Mouse (Mus musculus): ENCODE measurements around the gene Gstm1. TPM values are rescaled to one million over a fixed set of nuclear protein-coding genes. Genes with fewer than 3 reads are reported as not detected.

The Gstm1 gene
- polyA plus RNA-seq, 1 experiment = 9,762 TPM

GRCm38 (mm10) chr3:107966631-107967030, 51.1 kb downstream of the Gstm1 start:
- DNase-seq (ENCODE audit: low spot score) = no peak

DNA sequence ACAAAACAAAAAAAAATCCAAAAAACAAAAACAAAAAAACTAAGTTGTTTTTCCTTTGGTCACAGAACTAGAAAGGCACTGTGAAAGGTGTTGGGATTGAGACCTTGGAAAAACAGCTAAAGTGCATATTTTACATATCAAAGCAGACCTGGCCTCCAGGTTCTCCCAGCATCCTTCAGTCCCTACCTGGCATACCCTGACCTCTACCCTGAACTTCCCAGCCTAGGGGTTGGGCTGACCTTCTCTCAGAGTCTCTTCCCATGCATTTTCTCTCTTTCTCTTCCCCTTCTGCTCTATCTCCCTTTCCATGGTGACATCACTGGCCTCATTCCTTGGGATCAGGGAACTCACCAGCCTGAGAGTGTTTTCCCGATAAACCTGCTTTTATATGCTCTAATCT, 52.2 kb downstream of the Gstm1 start:
- DNase-seq (ENCODE audit: low spot score) = no peak

DNA sequence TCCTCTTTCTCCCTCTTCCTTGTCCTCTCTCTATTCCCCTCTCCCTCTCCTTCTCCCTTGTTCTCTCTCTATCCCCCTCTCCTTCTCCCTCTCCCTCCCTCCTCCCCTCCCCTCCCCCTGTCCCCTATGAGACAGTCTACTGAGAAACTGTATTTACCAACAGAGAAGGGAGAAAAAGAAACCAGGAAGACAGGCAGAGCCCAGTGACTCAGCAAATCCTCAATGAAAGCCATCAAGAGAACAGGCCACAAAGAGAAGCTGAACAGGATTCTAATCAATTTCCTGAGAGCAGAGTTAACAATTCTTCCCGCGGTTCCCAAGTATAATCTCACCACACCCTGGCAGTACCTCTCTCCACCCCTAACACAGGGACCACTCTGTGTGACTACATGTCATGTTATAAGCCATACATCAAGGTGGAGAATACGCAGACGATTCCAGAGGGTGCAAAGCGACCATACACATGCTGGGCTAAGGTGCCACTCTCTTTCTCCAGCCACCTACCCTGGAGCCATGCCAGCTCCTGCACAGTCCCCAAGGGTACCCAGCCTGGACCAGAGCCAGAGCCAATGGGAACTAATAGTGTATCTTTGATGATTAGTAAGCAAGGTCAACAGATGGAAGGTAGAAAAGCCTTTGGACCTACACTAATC, 53.0 kb downstream of the Gstm1 start:
- DNase-seq (ENCODE audit: low spot score) = no peak

DNA sequence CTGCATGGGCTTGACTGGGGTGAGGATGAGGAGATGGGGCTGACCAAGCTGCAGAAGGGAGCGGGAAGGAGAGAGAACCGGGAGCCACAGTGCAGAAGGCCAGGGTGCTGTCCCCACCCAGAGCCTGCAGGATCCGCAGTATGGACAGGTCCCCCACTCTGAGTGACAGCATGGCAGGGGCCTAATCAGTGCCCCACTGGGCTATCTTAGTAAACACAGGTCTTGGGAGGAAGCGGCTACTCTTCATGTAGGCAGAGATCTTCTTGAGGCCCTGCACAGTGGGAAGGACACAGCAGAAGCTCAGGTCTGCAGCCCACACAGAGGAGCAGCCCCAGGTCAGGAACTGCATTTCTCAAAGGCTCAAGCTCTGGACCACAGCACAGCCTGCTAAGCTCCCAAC, 53.7 kb downstream of the Gstm1 start:
- DNase-seq (ENCODE audit: low spot score) = no peak

Other genes starting within 250 kb of the Gstm1 start
- not detected in 2 replicates for gene Eps8l3, start 140.7 kb downstream of the Gstm1 start, polyA plus RNA-seq (2012; rRNA removed)
- 59.8 and 62.7 TPM in 2 replicates for gene Gstm5, start 122.2 kb downstream of the Gstm1 start, polyA plus RNA-seq (2012; rRNA removed)
- gene Gstm7, start 86.2 kb downstream of the Gstm1 start, polyA plus RNA-seq (2012; rRNA removed) = 2.7 and 5.1 TPM in 2 replicates
- 2.1 and 2.3 TPM in 2 replicates for gene Gstm6, start 74.2 kb downstream of the Gstm1 start, polyA plus RNA-seq (2012; rRNA removed)
- gene Gstm3, start 48.7 kb downstream of the Gstm1 start, polyA plus RNA-seq (2012; rRNA removed) = 0.45 and 0.75 TPM in 2 replicates
- gene Gstm2, start 31.5 kb downstream of the Gstm1 start, polyA plus RNA-seq (2012; rRNA removed) = 148 and 153 TPM in 2 replicates
- 128 and 151 TPM in 2 replicates for gene Gstm4, start 26.9 kb upstream of the Gstm1 start, polyA plus RNA-seq (2012; rRNA removed)
- 33.5 and 37.8 TPM in 2 replicates for gene Ampd2, start 68.7 kb upstream of the Gstm1 start, polyA plus RNA-seq (2012; rRNA removed)
- 0.39 and 0.57 TPM in 2 replicates for gene Gnat2, start 74.8 kb upstream of the Gstm1 start, polyA plus RNA-seq (2012; rRNA removed)
- gene Gnai3, start 128.2 kb upstream of the Gstm1 start, polyA plus RNA-seq (2012; rRNA removed) = 70.4 and 75.8 TPM in 2 replicates
- 0.01 TPM in 1 of 2 replicates, not detected in the other for gene Gpr61, start 136.9 kb upstream of the Gstm1 start, polyA plus RNA-seq (2012; rRNA removed)
- 9.4 and 13.1 TPM in 2 replicates for gene Amigo1, start 168.4 kb upstream of the Gstm1 start, polyA plus RNA-seq (2012; rRNA removed)
- 8.3 and 8.6 TPM in 2 replicates for gene Cyb561d1, start 183.2 kb upstream of the Gstm1 start, polyA plus RNA-seq (2012; rRNA removed)
- gene Atxn7l2, start 193.0 kb upstream of the Gstm1 start, polyA plus RNA-seq (2012; rRNA removed) = 7.1 and 8.5 TPM in 2 replicates
- gene Sypl2, start 208.7 kb upstream of the Gstm1 start, polyA plus RNA-seq (2012; rRNA removed) = 0.56 and 0.96 TPM in 2 replicates
- 108 and 130 TPM in 2 replicates for gene Psma5, start 239.0 kb upstream of the Gstm1 start, polyA plus RNA-seq (2012; rRNA removed)